Mouse (Mus musculus) T-helper 1 cell (primary cell): ENCODE results near the gene Glb1.
"Not testable (repeated sequence)": the region's sequence is repeated elsewhere in the genome, so short reads cannot be mapped to it uniquely, and the experiment has no call there.

Experiments used
- in situ Hi-C: fragments of 300-600 bp; cut with MboI, MseI; formaldehyde crosslinking; loops from one replicate; pipeline ENCODE4 v1.15.1; 2025; ENCODE audit warnings: high pct_unique_total_duplicates

Glb1 gene

GRCm38 (mm10) chr9:114498218-114498617 lies 97.3 kb downstream of the Glb1 start:
- in situ Hi-C loops = loop anchor here (5.0 kb wide), 1 partner anchor 81 kb away; no protein-coding TSS in a partner anchor

- in situ Hi-C loops = loop anchor here (5.0 kb wide), 2 partner anchors 82 to 83 kb away; no protein-coding TSS in a partner anchor
Observed at GRCm38 (mm10) chr9:114499783-114500515, 99.1 kb downstream of the Glb1 start.

GRCm38 (mm10) chr9:114501111-114501510 lies 100.2 kb downstream of the Glb1 start:
- in situ Hi-C loops = loop anchor here (5.0 kb wide), 1 partner anchor 81 kb away; no protein-coding TSS in a partner anchor

- in situ Hi-C loops = loop anchor here (5.0 kb wide), 1 partner anchor 80 kb away; no protein-coding TSS in a partner anchor
Observed at GRCm38 (mm10) chr9:114501913-114502312, 101.0 kb downstream of the Glb1 start.

GRCm38 (mm10) chr9:114502711-114503427 lies 102.0 kb downstream of the Glb1 start:
- in situ Hi-C loops = loop anchor here (5.0 kb wide), 1 partner anchor 79 kb away; no protein-coding TSS in a partner anchor

GRCm38 (mm10) chr9:114504816-114505215 lies 103.9 kb downstream of the Glb1 start, which contains the start of gene Ccr4:
Gene Ccr4, minus strand, starts transcription at chr9:114504916.
- in situ Hi-C loops = loop anchor here (5.0 kb wide), 1 partner anchor 77 kb away; no protein-coding TSS in a partner anchor

GRCm38 (mm10) chr9:114506564-114506963 lies 105.7 kb downstream of the Glb1 start:
- in situ Hi-C loops = no loop called here

- in situ Hi-C loops = no loop called here
Observed at GRCm38 (mm10) chr9:114507421-114507820, 106.5 kb downstream of the Glb1 start.

GRCm38 (mm10) chr9:114509785-114510184 lies 108.9 kb downstream of the Glb1 start:
- in situ Hi-C loops = no loop called here

GRCm38 (mm10) chr9:114512831-114513230 lies 112.0 kb downstream of the Glb1 start:
- in situ Hi-C loops = no loop called here

GRCm38 (mm10) chr9:114515364-114515763 lies 114.5 kb downstream of the Glb1 start, which contains the start of gene C130032M10Rik:
Gene C130032M10Rik, plus strand, starts transcription at chr9:114515697.
- in situ Hi-C loops = no loop called here

GRCm38 (mm10) chr9:114517924-114518497 lies 117.1 kb downstream of the Glb1 start:
- in situ Hi-C loops = no loop called here

GRCm38 (mm10) chr9:114518812-114519477 lies 118.1 kb downstream of the Glb1 start:
- in situ Hi-C loops = no loop called here

- in situ Hi-C loops = not testable (repeated sequence)
Observed at GRCm38 (mm10) chr9:114520529-114520928, 119.7 kb downstream of the Glb1 start.

- in situ Hi-C loops = no loop called here
Observed at GRCm38 (mm10) chr9:114522041-114522440, 121.2 kb downstream of the Glb1 start.

GRCm38 (mm10) chr9:114522501-114522900 lies 121.6 kb downstream of the Glb1 start:
- in situ Hi-C loops = no loop called here
